Mouse (Mus musculus) C2C12 (cell line): ENCODE measurements around the gene Spata16.

ENCODE experiments used
- CEBPB ChIP-seq: IDR thresholded peaks from one replicate; pipeline ENCODE4 v1.6.1; 2011; ENCODE audit warnings: low read depth, mild to moderate bottlenecking, control low read depth, moderate library complexity
- CTCF ChIP-seq: IDR thresholded peaks from one replicate; pipeline ENCODE4 v1.5.1; 2011; ENCODE audit not compliant: control insufficient read depth, insufficient read depth, insufficient read length
- MAX ChIP-seq: IDR thresholded peaks from one replicate; pipeline ENCODE4 v1.6.1; 2011; ENCODE audit warnings: mild to moderate bottlenecking, control low read depth
- MYOG ChIP-seq: IDR thresholded peaks from one replicate; pipeline ENCODE4 v1.6.1; 2011; ENCODE audit not compliant: control insufficient read depth, insufficient read length; ENCODE audit errors: extremely low read depth

- TF ChIP-seq CEBPB (no peak), CTCF (no peak), MAX (no peak), MYOG (no peak)
Measured at GRCm38 (mm10) chr3:26983749-26984148, 346.3 kb downstream of the Spata16 start.
